Mouse (Mus musculus) myocyte (in vitro differentiated cells): ENCODE measurements around the gene Elovl7.

Source experiments
- CEBPB ChIP-seq: IDR thresholded peaks from 2 replicates; pipeline ENCODE4 v1.6.1; 2011; ENCODE audit warnings: mild to moderate bottlenecking, moderate library complexity; ENCODE audit not compliant: poor library complexity, insufficient read depth, severe bottlenecking
- E2F4 ChIP-seq: IDR thresholded peaks from one replicate; pipeline ENCODE4 v1.6.1; 2011; ENCODE audit warnings: mild to moderate bottlenecking, control low read depth, moderate library complexity; ENCODE audit not compliant: insufficient read depth
- POLR2A ChIP-seq: IDR thresholded peaks from one replicate; pipeline ENCODE4 v1.6.1; 2011; ENCODE audit warnings: low read depth, mild to moderate bottlenecking, control low read depth, moderate library complexity; ENCODE audit not compliant: insufficient read length
- POLR2AphosphoS2 ChIP-seq: IDR thresholded peaks from one replicate; pipeline ENCODE4 v1.6.1; 2011; ENCODE audit warnings: low read depth, control low read depth; ENCODE audit not compliant: insufficient read length
- SRF ChIP-seq: IDR thresholded peaks from one replicate; pipeline ENCODE4 v1.6.1; 2011; ENCODE audit warnings: low read depth; ENCODE audit not compliant: control insufficient read depth, insufficient read length
- TCF12 ChIP-seq: IDR thresholded peaks from one replicate; pipeline ENCODE4 v1.6.1; 2011; ENCODE audit warnings: mild to moderate bottlenecking, control low read depth; ENCODE audit not compliant: poor library complexity, insufficient read depth, severe bottlenecking
- USF1 ChIP-seq: IDR thresholded peaks from one replicate; pipeline ENCODE4 v1.6.1; 2011; ENCODE audit warnings: low read depth, mild to moderate bottlenecking, control low read depth, moderate library complexity

DNA sequence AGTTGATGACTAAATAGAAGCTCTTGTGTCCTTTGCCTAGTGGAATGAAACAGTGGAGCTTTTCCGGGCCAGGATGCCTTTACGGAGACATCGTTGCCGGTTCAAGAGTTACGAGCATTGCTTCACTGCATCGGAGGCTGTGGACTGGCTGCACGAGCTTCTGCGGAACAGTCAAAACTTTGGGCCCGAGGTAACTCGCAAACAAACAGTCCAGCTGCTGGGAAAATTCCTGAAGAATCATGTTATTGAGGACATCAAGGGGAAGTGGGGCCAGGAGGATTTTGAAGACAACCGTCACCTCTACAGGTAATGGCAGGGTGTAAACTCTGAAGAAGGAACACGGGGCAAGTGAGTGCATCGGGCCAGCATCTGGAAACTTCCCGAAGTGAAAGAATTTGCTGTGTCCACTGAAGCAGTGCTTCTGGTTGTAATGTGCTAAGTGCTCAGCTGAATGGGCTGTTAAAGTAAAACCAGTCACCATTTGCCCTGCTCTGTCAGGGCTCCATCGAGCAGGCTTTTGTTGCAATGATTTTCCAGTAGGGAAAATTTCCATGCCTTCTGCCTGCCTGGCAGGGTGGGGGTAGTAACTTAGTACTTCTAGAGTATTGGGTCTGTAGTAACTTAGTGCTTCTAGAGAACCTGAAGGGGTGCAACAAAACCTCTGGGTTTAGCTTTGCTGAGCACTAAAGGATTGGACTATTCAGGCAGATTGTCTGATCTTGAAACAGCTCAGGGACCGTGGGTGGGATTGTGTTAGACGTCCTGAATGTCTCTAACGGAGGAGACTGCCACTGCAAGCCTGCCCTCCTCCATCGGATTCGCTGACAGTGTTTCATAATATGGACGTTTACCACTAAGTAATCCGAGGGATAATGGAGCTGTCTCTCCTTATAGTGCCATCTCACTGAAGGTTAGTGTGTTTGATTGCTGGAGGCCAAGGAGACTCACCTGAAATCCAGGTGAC lies 109.9 kb downstream of the Elovl7 start:
- no peak for TF ChIP-seq TCF12
- no peak for TF ChIP-seq POLR2AphosphoS2
- TF ChIP-seq POLR2A, result no peak
- TF ChIP-seq USF1, result no peak
- TF ChIP-seq SRF, result no peak
- no peak for TF ChIP-seq CEBPB
- no peak for TF ChIP-seq E2F4
